Mouse (Mus musculus): ENCODE measurements around the gene App.

DNA sequence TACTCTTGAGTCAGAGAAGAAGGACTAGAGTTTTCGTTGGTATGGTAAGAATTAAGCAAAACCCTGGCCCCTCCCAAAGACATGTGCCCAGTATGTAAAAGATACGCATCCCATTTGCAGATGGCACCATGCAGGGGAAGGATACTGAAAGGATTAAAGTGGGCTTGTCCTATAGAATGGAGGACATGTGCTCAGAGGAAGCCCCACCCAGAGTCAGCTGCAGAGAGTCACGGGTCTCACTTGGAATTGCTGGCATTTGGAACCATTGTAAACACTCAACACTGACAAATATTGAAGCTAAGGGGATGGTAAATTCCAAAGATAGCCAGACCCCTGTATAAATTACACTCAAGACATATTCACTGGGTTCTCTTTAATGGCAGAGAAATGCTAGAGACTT, 7.1 kb upstream of the App start:
- TF ChIP-seq CTCF (IDR thresholded peaks at IDR 0.05) (no peak), POLR2A (IDR thresholded peaks at IDR 0.05; ENCODE audit: insufficient read depth, low read depth, low read length) (no peak)

Data from heart, adult 2 months (tissue).